Mouse (Mus musculus): ENCODE results near the gene Dytn. TPM values are rescaled to one million over a fixed set of nuclear protein-coding genes. Genes with fewer than 3 reads are reported as not detected.
A peak's percentile ranks its signal among the peaks of the same experiment; 100 is the strongest.

The Dytn gene
- total RNA-seq, 2 experiments from 2014 or later, result 0.20 TPM; not detected in 1

GRCm38 (mm10) chr1:63603870-63604500 lies 82.7 kb downstream of the Dytn start:
- no peak for DNase-seq (ENCODE audit: low spot score in 2 of 2)
- intact Hi-C loops (cut with DNase I), result no loop called here

DNA sequence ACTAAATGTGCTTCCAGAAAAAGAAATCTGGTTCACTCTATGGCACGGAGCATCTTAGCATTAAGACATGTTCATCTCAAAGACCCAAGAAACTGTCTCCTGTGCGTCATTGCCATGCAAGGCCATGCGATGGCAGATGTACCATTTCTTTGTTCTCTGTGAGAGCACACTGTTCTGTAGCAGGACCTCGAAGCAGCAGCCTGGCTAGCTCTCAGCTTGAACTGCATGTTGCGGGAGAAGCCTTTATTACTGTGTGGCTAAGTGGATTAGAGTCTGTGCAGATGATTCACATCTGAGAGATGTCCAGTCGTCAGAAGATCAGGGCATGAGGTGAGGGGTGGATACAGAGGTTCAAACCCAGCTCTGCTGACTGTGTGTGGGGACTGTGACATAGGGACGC lies 99.9 kb downstream of the Dytn start:
- DNase-seq (ENCODE audit: low spot score in 2 of 2), result no peak
- intact Hi-C loops (cut with DNase I), result no loop called here

- intact Hi-C loops (cut with DNase I), result no loop called here
- no peak for DNase-seq (ENCODE audit: low spot score in 2 of 2)
These were observed 107.6 kb downstream of the Dytn start for GRCm38 (mm10) chr1:63579153-63579552.

GRCm38 (mm10) chr1:63576803-63577202 lies 109.9 kb downstream of the Dytn start:
- no peak for DNase-seq (ENCODE audit: low spot score in 2 of 2)
- intact Hi-C loops (cut with DNase I), result no loop called here

GRCm38 (mm10) chr1:63573864-63574611 lies 112.7 kb downstream of the Dytn start:
- intact Hi-C loops (cut with DNase I), result no loop called here
- DNase-seq (ENCODE audit: low spot score in 2 of 2), result peak in 1 of 2 experiments; percentile 30

GRCm38 (mm10) chr1:63573432-63573831 lies 113.3 kb downstream of the Dytn start:
- no peak for DNase-seq (ENCODE audit: low spot score in 2 of 2)

More at GRCm38 (mm10) chr1:63573432-63573831, 113.3 kb downstream of the Dytn start:
- intact Hi-C loops (cut with DNase I), result no loop called here

Other genes with a start within 250 kb of the Dytn start
- 100 to 1,000 TPM; 151 to 154 TPM for gene Adam23, start 241.0 kb downstream of the Dytn start, total RNA-seq (2021)
- gene Gm39653, start 71.0 kb downstream of the Dytn start, total RNA-seq (2021), result under 1 TPM in 1 of 2 experiments, not detected in 1; 0.86 TPM
- 1 to 10 TPM in 1 of 2 experiments, under 1 TPM in 1; 0.72 to 1.1 TPM for gene Mdh1b, start 43.4 kb upstream of the Dytn start, total RNA-seq (2021)
- gene Fastkd2, start 43.7 kb upstream of the Dytn start, total RNA-seq (2021), result 10 to 100 TPM; 18.4 to 20.7 TPM
- gene 4933402D24Rik, start 82.3 kb upstream of the Dytn start, total RNA-seq (2021), result under 1 TPM; 0.23 to 0.25 TPM